Mouse (Mus musculus) fat pad, adult 2 months (tissue): ENCODE data around the gene Amt.
"Not testable (repeated sequence)": the region's sequence is repeated elsewhere in the genome, so short reads cannot be mapped to it uniquely, and the experiment has no call there.

Experiments
- DNase-seq: peaks from one replicate; pipeline ENCODE4 v3.0.0-alpha.2; 2011; ENCODE audit warnings: low read depth, low spot score; ENCODE audit errors: extremely low read depth

Amt gene

DNA sequence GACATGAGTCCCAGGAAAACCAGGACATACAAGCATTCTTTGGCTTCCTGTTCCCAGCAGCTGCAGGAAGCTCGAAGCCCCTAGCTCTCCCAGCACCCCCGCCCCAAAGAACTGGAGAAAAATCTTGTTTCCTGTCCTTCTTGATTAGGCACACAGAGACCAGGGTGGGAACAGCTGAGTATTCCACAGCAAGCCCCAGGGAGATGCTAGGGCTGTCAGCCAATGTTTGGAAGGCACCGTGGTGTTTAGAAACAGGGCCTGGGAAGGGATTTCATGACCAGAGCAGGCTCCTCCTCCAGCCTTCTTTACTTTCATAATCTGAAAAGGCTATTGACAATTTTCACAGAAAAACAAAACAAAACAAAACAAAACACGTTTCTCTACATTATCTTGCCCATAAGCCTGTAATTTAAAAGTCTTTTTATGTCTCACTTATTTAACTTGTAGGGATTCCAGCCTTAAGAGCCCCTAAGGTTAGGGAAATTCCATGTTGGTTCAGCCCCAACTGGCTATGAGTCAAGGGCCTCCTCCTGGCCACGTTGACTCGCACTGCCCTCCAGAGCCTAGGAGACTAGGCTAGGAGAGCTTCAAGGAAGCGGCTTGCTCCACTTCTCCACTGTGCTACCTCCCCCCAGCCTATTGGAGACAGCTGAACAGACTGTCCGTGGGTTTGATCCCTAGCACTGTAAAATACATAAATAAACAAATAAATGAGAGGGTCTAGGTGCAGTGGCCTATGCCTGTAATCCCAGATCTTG lies 16.4 kb upstream of the Amt start:
- no peak for DNase-seq

DNA sequence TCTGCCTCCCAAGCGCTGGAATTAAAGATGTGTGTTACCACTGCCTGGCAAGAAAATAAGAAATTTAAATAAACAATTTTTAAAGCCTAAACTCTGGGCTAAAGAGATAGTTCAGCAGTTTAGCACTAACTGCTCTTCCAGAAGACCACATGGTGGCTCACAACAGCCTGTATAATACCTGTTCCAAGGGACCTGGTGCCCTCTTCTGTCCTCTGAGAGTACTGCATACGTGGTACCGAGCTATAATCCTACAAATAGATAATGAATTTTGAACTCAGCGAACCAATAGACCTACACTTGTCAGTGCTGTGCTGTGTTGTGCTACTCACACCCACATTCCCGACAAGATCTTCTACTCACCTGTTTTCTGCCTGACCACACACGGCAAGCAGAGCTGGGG lies 12.2 kb upstream of the Amt start:
- no peak for DNase-seq

DNA sequence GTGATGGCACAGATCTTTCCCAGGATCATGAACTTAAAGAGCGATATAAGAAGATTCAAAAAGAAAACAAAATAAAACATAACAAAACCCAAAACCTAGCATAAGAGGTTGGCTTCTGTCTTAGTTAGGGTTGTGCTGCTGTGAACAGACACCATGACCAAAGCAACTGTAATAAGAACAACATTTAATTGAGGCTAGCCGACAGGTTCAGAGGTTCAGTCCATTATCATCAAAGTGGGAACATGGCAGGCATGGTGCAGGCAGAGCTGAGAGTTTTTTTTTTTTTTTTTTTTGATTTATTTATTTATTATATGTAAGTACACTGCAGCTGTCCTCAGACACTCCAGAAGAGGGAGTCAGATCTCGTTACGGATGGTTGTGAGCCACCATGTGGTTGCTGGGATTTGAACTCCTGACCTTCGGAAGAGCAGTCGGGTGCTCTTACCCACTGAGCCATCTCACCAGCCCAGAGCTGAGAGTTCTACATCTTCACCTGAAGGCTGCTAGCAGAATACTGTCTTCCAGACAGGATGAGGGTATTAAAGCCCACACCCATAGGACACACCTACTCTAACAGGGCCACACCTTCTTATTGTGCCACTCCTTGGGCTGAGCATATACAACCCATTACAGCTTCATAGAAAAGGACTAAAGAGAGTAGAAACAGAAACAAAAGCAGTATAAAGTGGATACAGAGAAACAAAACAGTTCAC lies 9.0 kb upstream of the Amt start:
- not testable (repeated sequence) for DNase-seq

DNA sequence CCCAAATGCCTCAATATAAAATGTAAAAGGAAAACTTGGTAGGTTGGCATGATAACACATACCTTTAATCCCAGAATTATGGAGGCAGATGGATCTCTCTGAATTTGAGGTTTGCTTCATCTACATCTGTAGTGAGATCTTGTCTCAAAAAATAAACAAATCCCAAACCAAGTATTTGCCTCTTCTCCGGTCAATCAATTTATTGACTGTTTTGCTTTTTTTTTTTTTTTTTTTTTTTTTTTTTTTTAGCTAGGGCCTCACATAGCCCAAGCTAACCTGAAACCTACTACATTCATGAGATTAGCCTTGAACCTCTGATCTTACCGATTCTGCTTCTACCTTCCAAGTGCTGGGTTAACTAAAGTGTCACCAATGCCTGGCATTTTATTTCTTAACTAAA lies 7.3 kb upstream of the Amt start:
- DNase-seq = no peak

DNA sequence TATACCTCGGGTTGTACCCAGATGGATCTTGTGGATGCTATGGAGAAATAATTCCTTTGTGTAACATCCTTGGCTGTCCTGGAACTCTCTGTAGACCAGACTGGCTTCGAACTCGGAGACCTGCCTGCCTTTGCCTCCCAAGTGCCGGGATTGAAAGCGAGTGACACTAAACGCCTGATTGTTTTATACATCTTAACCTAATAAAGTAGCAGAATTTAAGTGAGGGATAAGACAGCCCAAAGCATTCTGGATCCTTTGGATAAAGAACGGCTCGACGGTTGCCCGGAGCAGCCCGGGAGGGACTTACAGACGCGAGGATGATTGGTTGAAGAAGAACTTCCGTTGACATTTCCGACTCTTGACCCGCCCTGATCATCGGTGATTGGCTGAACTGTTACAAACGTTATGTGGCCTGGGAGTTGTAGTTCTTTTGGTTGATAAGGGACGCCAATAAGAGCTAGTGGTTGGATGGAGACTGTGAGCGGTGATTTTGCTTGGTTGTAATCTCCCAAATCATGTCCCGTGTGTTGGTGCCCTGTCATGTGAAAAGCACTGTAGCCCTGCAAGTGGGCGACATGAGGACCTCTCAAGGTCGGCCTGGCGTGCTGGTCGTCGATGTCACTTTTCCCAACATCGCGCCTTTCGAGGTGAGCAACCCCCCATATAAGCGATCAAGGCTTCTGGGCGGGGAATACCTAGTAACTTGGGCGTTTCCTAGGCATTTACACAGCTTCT lies 6.5 kb upstream of the Amt start, which contains the start of gene Nicn1:
TSS of gene Nicn1 (plus strand) at position 414 of the 735 bp plus-strand sequence.
- peak; percentile 63 for DNase-seq

DNA sequence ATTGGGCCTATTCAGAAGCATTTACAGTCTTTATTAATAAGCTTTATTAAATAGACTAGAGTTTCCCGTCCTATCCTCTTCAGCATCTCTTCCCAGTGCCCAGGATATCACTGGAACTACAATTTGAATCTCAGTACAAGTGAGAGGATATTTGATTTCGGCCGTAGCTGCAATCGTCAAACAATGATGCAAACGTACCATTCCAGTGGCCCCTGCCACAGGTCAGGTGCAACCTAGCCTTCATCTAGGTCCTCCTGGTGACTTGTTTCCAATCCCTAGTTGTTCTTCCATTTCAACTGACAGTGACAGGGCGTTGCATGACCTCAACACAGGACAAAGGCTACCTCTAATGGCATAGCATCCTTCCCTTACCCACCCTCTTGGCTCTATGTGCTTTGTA lies 5.9 kb upstream of the Amt start:
- DNase-seq = no peak

DNA sequence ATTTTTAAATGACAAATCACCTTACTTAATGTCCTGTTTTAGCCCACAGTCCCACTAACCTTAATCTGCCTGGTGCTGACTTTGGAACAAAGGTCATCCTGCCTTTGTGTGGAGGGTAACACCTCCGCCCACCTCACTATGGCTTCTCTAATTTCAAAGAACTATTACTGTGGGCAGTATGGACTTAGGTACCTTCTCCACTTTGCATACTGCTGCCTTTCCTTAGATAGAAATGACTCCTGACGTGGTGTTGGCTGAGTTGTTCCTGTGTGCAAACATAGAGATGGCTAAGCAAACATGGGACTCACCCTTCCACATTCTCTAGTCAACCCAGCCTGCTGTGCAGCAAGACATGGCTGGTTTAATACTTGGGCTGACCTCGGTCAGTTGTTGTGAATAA lies 5.2 kb downstream of the Amt start:
- DNase-seq = no peak

DNA sequence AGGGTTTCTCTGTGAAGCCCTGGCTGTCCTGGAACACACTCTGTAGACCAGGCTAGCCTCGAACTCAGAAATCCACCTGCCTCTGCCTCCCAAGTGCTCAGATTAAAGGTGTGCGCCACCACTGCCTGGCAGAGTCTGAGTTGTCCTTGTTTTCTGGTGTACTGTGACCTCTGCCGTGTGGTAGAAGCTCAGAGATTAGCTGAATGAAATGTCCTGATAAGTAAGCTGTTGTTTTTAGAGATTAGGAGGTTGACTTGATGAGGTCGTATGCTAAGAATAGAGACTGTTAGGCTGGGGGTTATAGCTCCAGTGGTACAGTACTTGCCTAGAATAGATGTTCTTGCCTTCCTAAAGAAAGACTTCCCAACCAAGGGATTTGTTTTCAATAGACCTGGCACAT lies 8.1 kb downstream of the Amt start:
- no peak for DNase-seq

DNA sequence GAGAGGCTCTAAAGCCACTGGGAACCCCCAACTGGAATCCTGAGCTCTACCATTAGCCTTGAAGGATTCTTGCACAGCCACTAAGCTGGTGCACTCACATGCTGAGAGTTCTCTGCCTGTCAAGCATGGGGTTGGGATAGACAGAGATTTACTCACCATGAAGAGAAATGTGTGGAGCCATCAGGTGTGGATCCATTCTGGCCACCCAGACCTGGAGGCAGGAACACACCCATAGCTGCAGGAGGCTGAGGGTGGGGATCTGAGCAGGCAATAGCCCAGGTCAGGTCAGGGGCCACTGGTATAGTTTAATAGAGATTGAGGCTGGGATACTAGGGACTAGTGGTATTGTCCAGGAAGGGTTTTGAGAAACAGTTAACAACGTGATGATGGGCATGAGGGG lies 8.5 kb downstream of the Amt start:
- DNase-seq = no peak

DNA sequence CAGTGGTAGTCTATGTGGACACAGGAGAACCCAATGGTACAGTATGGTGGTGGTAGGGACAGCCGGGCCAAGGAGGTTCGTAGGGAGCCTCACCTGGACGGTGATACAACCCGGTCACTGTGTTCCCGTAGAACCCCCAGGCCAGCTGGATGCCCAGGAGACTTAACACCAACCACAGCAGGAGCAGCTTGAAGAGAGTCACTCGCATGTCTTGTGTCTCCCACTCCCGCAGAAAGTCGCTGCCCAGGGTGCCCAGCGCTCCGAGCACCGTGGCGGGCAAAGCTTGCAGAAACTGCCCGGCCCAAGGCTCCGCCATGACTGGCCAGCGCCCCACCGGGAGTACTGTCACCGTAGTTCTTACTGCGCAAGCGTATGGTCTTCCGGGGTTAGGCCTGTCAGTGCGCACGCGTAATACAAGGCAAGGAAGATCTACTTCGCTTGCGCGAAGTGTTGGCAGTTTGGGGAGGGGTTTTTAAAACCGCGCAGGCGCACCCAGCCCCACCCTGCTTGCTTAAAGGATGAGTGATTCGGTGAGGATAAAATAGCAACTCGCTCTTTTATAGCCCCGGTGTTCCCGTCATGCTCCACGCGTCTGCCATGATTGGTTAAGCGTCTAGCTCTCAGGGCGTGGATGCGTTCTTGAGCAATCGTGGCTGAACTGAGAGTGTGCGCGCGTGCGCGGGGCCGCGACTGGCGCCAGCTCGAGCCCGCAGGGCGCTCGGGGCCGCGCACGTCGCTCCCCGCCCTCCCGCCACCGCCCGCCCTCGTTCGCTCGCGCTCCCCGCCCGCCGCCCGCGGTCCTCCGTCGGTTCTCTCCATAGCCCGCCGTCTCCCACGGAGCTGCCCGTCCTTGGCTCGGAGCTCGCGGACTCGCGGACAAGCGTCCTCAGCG lies 9.2 kb downstream of the Amt start, which contains the start of the genes Rhoa and Tcta:
TSS of gene Rhoa (plus strand) at position 501 of the 892 bp plus-strand sequence.
TSS of gene Tcta (minus strand) at position 532 of the 892 bp plus-strand sequence.
- peak; percentile 95 for DNase-seq

DNA sequence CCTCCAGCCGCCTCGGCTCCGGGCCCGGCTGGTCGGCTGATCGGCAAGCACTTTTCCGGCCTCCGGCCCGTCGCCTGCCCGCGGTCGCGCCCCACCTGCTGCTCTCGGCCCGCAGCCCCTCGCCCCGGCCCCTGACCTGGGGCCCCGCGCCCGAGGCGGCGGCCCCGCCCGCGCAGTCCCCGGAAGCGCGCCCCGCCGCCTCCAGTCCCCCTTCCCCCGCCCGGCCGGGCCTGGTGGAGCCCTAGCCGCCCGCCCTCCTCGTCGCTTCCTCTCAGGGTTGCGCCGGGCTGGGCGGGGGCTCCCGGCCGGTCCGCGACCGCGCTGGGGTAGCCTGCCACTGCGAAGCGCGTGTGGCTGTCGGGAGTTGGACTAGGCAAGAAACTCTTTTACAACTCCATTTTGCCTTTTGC lies 9.9 kb downstream of the Amt start:
- DNase-seq = no peak

DNA sequence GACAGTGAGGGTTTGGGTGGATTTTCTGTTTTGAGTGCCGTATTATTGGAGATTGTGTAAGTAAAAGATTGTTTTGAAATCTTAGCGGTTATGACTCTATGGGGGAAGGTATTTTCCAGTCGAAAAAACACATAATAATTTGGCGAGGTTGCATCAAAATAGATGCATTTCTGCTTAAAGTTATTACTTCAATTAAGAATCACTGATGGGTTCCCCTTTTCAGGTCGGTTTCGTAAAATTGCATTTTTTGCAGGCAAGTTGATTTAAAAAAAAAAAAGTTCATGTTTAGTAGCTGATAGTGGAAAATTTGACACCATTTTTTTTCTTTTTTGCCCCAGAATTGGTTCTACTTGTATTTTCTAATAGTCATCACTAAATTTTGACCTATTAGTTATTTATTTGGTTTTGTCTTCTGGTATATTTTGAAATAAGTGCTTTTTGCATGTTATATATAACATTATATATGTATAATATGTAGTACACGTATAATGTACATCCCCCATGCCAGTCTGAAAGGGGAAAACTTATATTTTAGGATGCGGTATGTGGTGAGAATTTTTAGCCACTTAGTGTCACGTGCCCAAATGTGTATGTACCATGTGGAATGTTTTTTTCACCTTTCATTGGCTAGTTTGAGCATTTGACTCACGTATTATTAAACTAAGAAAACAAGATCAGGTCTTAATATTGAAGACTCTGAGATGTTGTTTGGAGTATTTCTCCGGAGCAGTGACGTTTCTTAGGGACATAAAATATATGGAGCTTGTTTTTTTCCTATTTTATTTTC lies 10.6 kb downstream of the Amt start:
- no peak for DNase-seq

DNA sequence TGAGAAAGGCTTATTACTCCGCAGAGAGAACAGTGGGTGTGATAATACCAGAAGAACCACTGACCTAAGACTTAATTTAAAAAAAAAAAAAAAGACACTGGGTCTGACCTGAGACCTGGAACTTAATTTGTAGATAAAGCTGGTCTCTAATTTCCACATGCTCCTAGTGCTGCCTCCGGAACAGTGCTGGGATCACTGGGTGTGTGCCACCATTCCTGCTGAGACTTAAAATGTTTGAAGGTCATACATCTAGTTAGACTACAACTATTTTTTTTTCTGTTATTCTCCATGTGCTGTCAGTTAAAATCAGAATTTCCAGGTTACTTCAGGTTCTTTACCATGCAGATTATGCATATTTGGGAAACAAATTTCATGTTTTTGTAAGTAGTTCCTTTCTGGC lies 11.5 kb downstream of the Amt start:
- DNase-seq = no peak

DNA sequence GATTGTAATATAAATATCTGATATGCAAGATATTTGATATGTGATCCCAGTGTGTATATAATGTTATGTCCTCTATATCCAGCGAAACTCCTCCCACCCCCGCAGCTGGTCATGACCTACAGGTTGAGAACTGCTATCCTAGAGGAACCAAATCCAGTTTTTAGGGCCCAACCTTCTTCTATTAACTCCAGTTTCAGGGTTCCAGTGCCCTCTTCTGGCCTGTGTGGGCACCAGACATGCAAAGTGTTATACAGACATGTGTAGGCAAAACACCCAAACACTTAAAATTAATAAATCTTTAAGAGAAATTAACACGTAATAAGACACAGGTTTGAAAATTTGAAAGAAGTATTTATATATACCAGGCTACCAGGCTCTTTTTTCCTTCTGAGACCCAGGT lies 20.9 kb downstream of the Amt start:
- DNase-seq = no peak

DNA sequence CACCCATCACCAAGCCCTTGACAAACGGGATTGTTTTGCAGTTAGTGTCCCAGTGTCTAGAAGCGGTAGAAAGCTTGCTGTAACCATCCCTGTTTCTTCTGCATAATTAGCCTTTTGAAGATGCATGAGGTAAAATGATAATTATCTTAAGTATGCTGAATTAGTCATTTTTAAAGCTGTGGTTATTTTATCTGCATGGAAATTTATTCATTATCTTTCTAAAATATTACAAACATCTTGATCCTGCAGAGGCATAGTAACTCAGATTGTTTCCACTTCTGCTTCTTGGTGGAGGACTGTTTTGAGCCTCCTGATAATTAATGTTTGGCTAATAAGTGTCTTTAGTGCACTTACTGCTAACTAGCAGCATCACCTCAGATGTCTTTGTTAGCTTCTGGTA lies 21.8 kb downstream of the Amt start:
- no peak for DNase-seq

DNA sequence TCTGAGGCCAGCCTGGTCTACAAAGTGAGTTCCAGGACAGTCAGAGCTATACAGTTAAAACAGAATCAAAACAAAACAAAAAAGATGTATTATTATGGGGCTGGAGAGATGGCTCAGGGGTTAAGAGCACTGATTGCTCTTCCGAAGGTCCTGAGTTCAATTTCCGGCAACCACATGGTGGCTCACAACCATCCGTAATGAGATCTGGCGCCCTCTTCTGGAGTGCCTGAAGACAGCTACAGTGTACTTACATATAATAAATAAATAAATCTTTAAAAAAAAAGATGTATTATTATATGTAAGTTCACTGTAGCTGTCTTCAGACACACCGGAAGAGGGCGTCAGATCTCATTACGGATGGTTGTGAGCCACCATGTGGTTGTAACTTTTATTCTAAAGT lies 25.4 kb downstream of the Amt start:
- DNase-seq = not testable (repeated sequence)

DNA sequence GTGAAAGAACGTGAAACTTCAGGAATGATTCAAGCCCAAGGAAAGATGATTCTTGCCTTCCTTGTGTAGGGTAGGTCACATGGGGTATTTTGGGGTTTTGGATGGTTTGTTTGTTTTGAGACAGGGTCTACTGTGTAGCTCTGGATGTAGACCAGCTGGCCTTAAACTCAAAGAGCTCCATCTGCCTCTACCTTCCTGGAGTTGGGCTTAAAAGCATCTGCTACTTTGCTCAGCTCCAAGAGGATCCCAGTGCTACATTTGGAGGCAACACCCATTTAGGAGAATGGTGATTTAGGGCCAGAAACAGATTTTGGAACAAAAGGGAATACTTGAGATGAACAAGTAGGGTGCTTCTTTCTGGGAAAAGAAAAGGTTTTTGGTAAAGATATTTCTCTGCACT lies 28.1 kb downstream of the Amt start:
- DNase-seq = no peak

DNA sequence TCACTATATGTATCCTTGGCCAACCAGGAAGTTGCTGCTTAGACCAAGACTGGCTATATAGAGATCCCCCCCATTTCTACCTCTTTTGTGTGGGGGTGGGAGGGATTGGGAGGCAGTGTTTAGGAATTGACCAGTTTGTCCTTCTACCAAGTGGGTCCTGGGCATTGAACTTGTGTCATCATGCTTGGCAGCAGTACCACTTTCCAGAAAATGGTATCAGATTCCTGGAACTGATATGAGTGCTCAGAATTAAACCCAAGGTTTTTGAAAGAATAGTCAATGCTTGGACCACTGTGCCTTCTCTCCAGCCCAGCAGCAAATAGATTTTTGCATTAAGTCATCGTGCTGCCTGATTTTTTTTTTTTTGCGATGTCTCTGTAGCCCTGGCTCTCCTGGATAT lies 29.2 kb downstream of the Amt start:
- DNase-seq = no peak

DNA sequence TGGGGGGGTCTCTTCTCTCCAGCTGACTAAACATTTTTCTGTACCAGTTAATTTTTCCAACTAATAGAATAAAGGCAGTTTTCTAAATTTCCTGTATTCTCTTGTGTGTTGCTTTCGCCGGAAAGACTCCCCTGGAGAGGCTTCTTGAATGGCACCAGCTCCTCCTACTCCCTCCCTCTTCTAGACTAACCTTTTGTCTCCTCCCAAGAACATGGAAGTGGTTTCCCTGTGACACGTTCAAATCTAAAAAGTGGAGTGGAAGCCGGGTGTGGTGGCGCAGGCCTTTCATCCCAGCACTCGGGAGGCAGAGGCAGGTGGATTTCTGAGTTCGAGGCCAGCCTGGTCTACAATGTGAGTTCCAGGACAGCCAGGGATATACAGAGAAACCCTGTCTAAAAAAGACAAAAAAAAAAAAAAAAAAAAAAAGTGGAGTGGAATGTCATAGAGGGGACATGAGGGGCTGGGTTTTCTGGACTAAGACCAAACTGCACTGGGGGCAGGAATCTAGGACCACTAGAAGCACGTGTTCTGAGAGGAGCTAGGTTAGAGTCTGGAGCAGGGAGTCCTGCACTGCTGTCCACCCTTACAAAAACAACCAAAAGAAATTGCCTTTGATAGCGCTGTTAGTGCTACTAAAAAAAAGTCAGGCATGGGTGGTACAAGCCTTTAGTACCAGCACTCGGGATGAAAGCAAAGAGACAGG lies 41.3 kb downstream of the Amt start:
- DNase-seq = no peak

DNA sequence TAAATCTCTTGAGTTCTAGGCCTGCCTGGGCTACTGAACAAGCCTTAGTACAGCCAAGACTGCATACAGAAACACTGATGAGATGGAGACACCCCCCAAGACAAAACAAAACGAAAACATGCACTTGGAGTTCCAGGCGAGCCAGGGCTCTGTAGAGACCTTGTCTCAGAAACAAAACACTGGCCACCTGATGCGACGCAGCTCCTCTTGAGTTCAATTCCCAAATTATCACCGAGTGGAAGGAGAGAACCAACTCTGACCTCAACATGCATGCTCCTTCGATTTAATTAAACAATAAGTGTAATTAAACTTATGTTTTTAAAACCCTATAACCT lies 41.9 kb downstream of the Amt start:
- no peak for DNase-seq
